Mouse (Mus musculus): Measurements from ENCODE around the gene Fbxl17.

Gene Fbxl17

GRCm38 (mm10) chr17:63287413-63287812, 212.4 kb downstream of the Fbxl17 start:
- in situ Hi-C loops (cut with MboI; ENCODE audit: low sequenced_read_pairs): no loop called here

GRCm38 (mm10) chr17:63285265-63285939, 214.4 kb downstream of the Fbxl17 start:
- in situ Hi-C loops (cut with MboI; ENCODE audit: low sequenced_read_pairs): no loop called here

- in situ Hi-C loops (cut with MboI; ENCODE audit: low sequenced_read_pairs): no loop called here
Observed at GRCm38 (mm10) chr17:63284074-63284473, 215.7 kb downstream of the Fbxl17 start.

- in situ Hi-C loops (cut with MboI; ENCODE audit: low sequenced_read_pairs): no loop called here
Observed at GRCm38 (mm10) chr17:63282004-63282403, 217.8 kb downstream of the Fbxl17 start.

GRCm38 (mm10) chr17:63280990-63281389, 218.8 kb downstream of the Fbxl17 start:
- in situ Hi-C loops (cut with MboI; ENCODE audit: low sequenced_read_pairs): no loop called here

- in situ Hi-C loops (cut with MboI; ENCODE audit: low sequenced_read_pairs): no loop called here
Observed at GRCm38 (mm10) chr17:63279144-63279543, 220.7 kb downstream of the Fbxl17 start.

- in situ Hi-C loops (cut with MboI; ENCODE audit: low sequenced_read_pairs): no loop called here
Observed at GRCm38 (mm10) chr17:63273353-63273752, 226.5 kb downstream of the Fbxl17 start.

- in situ Hi-C loops (cut with MboI; ENCODE audit: low sequenced_read_pairs): no loop called here
Observed at GRCm38 (mm10) chr17:63272914-63273313, 226.9 kb downstream of the Fbxl17 start.

- in situ Hi-C loops (cut with MboI; ENCODE audit: low sequenced_read_pairs): no loop called here
Observed at GRCm38 (mm10) chr17:63271000-63271399, 228.8 kb downstream of the Fbxl17 start.

- in situ Hi-C loops (cut with MboI; ENCODE audit: low sequenced_read_pairs): no loop called here
Observed at GRCm38 (mm10) chr17:63270513-63270912, 229.3 kb downstream of the Fbxl17 start.

- in situ Hi-C loops (cut with MboI; ENCODE audit: low sequenced_read_pairs): no loop called here
Observed at GRCm38 (mm10) chr17:63262674-63263073, 237.1 kb downstream of the Fbxl17 start.

GRCm38 (mm10) chr17:63261508-63262141, 238.2 kb downstream of the Fbxl17 start:
- in situ Hi-C loops (cut with MboI; ENCODE audit: low sequenced_read_pairs): no loop called here

GRCm38 (mm10) chr17:63259091-63259490, 240.7 kb downstream of the Fbxl17 start:
- in situ Hi-C loops (cut with MboI; ENCODE audit: low sequenced_read_pairs): no loop called here

- in situ Hi-C loops (cut with MboI; ENCODE audit: low sequenced_read_pairs): no loop called here
Observed at GRCm38 (mm10) chr17:63246144-63246619, 253.6 kb downstream of the Fbxl17 start.

- in situ Hi-C loops (cut with MboI; ENCODE audit: low sequenced_read_pairs): no loop called here
Observed at GRCm38 (mm10) chr17:63245472-63245871, 254.3 kb downstream of the Fbxl17 start.

- in situ Hi-C loops (cut with MboI; ENCODE audit: low sequenced_read_pairs): no loop called here
Observed at GRCm38 (mm10) chr17:63242761-63243160, 257.1 kb downstream of the Fbxl17 start.

GRCm38 (mm10) chr17:63240731-63241106, 259.1 kb downstream of the Fbxl17 start:
- in situ Hi-C loops (cut with MboI; ENCODE audit: low sequenced_read_pairs): no loop called here

- in situ Hi-C loops (cut with MboI; ENCODE audit: low sequenced_read_pairs): no loop called here
Observed at GRCm38 (mm10) chr17:63240021-63240730, 259.6 kb downstream of the Fbxl17 start.

GRCm38 (mm10) chr17:63236846-63237245, 263.0 kb downstream of the Fbxl17 start:
- in situ Hi-C loops (cut with MboI; ENCODE audit: low sequenced_read_pairs): no loop called here

GRCm38 (mm10) chr17:63236221-63236620, 263.6 kb downstream of the Fbxl17 start:
- in situ Hi-C loops (cut with MboI; ENCODE audit: low sequenced_read_pairs): no loop called here

- in situ Hi-C loops (cut with MboI; ENCODE audit: low sequenced_read_pairs): no loop called here
Observed at GRCm38 (mm10) chr17:63235821-63236220, 264.0 kb downstream of the Fbxl17 start.

- in situ Hi-C loops (cut with MboI; ENCODE audit: low sequenced_read_pairs): no loop called here
Observed at GRCm38 (mm10) chr17:63229111-63229510, 270.7 kb downstream of the Fbxl17 start.
